Mouse (Mus musculus): ENCODE results near the gene Gtpbp8.

- TF ChIP-seq TAL1 (IDR thresholded peaks at IDR 0.05; ENCODE audit: low read length) = no peak
- no peak for TF ChIP-seq GATA1 (IDR thresholded peaks at IDR 0.05; ENCODE audit: low read length)
These were observed 21.3 kb upstream of the Gtpbp8 start for GRCm38 (mm10) chr16:44767506-44767905.
